Mouse (Mus musculus) megakaryocyte, embryonic 14.5 days (primary cell): ENCODE data around the gene Ssxb1. TPM values are rescaled to one million over a fixed set of nuclear protein-coding genes. Genes with fewer than 3 reads are reported as not detected.
"Not testable (repeated sequence)": the region's sequence is repeated elsewhere in the genome, so short reads cannot be mapped to it uniquely, and the experiment has no call there.

Experiments
- H3K27me3 ChIP-seq: replicated peaks from 2 replicates; pipeline ENCODE3; 2012; ENCODE audit warnings: inconsistent platforms
- H3K36me3 ChIP-seq: replicated peaks from 2 replicates; pipeline ENCODE3; 2012; ENCODE audit warnings: low read length, inconsistent platforms, mixed read lengths
- H3K4me1 ChIP-seq: 2 replicates; pipeline ENCODE4 v1.6.1; 2012; ENCODE audit warnings: inconsistent platforms
- H3K4me3 ChIP-seq: replicated peaks from 2 replicates; pipeline ENCODE3; 2012; ENCODE audit warnings: moderate library complexity, mild to moderate bottlenecking, inconsistent platforms
- H3K9me3 ChIP-seq: 2 replicates; pipeline ENCODE4 v1.6.1; 2012; ENCODE audit warnings: inconsistent platforms
- polyA plus RNA-seq: library from polyadenylated mRNA; stranded (reverse); fragments of >175 nt; gene quantifications from 2 replicates; pipeline ENCODE4 v1.2.3, GENCODE M21; 2012; ENCODE audit warnings: low replicate concordance; ENCODE audit not compliant: insufficient read depth

Ssxb1 gene
- not detected in 2 replicates for polyA plus RNA-seq

GRCm38 (mm10) chrX:8413005-8413404 is at the start of gene Ssxb1:
Ssxb1 (plus strand) TSS chrX:8413305.
- H3K4me1 ChIP-seq, H3K4me3 ChIP-seq, H3K27me3 ChIP-seq, H3K36me3 ChIP-seq, H3K9me3 ChIP-seq: not testable (repeated sequence)

GRCm38 (mm10) chrX:8366678-8367077 is 46.4 kb upstream of the Ssxb1 start, which contains the start of gene Ssxb9:
Ssxb9 (plus strand) TSS chrX:8366978.
- H3K4me1 ChIP-seq, H3K36me3 ChIP-seq, H3K9me3 ChIP-seq, H3K4me3 ChIP-seq, H3K27me3 ChIP-seq: not testable (repeated sequence)

DNA sequence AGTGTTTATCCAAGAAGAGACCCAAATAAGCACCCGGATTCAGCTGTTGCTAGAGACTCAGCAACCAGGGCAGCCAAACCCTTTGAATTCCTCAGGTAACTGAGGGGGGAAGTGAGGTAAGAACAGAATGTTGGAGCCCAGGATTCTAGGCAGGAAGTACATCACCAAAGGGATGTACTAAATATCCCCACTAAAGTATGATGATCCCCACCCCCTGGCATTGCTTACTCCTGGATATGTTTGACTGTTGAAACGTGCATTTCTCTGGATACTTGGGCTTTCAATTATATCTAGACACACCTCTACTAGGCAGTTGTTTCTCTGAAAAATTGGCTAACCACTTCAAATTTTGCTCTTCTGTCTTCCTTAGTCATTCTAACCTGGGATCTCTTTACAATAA is 48.5 kb downstream of the Ssxb1 start, which contains the start of gene Ssxb2:
TSS of gene Ssxb2 (minus strand) at position 101 of the 400 bp plus-strand sequence.
- not testable (repeated sequence) for H3K36me3 ChIP-seq, H3K4me1 ChIP-seq, H3K4me3 ChIP-seq, H3K9me3 ChIP-seq, H3K27me3 ChIP-seq

Other genes with a start within 250 kb of the Ssxb1 start
- 1.7 and 3.1 TPM in 2 replicates for gene Tbc1d25, start 237.1 kb upstream of the Ssxb1 start, polyA plus RNA-seq
- 3.7 and 5.7 TPM in 2 replicates for gene Ebp, start 219.8 kb upstream of the Ssxb1 start, polyA plus RNA-seq
- 2.0 and 4.0 TPM in 2 replicates for gene Porcn, start 206.8 kb upstream of the Ssxb1 start, polyA plus RNA-seq
- 4.6 and 23.7 TPM in 2 replicates for gene Ftsj1, start 160.9 kb upstream of the Ssxb1 start, polyA plus RNA-seq
- gene Slc38a5, start 142.2 kb upstream of the Ssxb1 start, polyA plus RNA-seq: 0.06 TPM in 1 of 2 replicates, not detected in the other
- not detected in 2 replicates for gene Ssxb10, start 85.9 kb upstream of the Ssxb1 start, polyA plus RNA-seq
- not detected in 2 replicates for gene Ssxb9, start 46.3 kb upstream of the Ssxb1 start, polyA plus RNA-seq
- gene Ssxb2, start 48.4 kb downstream of the Ssxb1 start, polyA plus RNA-seq: not detected in 2 replicates
- gene Gm14459, start 111.6 kb downstream of the Ssxb1 start, polyA plus RNA-seq: not detected in 2 replicates
- not detected in 2 replicates for gene Ssxb6, start 134.9 kb downstream of the Ssxb1 start, polyA plus RNA-seq
- gene Ssxb3, start 178.5 kb downstream of the Ssxb1 start, polyA plus RNA-seq: not detected in 2 replicates